23 mouse cellular contexts compared by ENCODE assay signal in genomic region chr10:39161406-39161805, GRCm38 (mm10). TPM values are rescaled to one million over a fixed set of nuclear protein-coding genes. Genes with fewer than 3 reads are reported as not detected.
"Had no signal": no experiment of that assay in that cellular context is flagged by ENCODE, and none has a peak within 500 bp of the region (broad histone marks: within the 10 kb centered on the region; RNA-seq: fewer than 3 reads in every experiment).

No protein-coding gene starts in this region.

- H3K4me1 ChIP-seq: liver, embryonic 12.5 days had no signal

- H3K9me3 ChIP-seq: limb, embryonic 12.5 days; limb, embryonic 15.5 days; liver, embryonic 12.5 days; liver, embryonic 15.5 days; midbrain, embryonic 13.5 days; neural tube, embryonic 13.5 days; stomach, embryonic 15.5 days had no signal

- DNase-seq: kidney, adult 18-20 months; kidney, adult 9 months; kidney, postnatal 14 days; kidney, postnatal 4 days; left cerebral cortex, postnatal 4 days; lung, embryonic 14.5 days; lung, postnatal 36 days; retina, postnatal 1 day; right cerebral cortex, postnatal 25 days; spleen, adult 18-20 months; thymus, postnatal 25 days had no signal

- H3K9ac ChIP-seq: limb, embryonic 12.5 days; limb, embryonic 15.5 days; liver, embryonic 12.5 days; liver, embryonic 15.5 days; lung, embryonic 14.5 days; midbrain, embryonic 13.5 days; neural tube, embryonic 13.5 days; stomach, embryonic 15.5 days had no signal

- ATAC-seq: liver, embryonic 12.5 days; lung, postnatal 0 days; midbrain, embryonic 13.5 days; midbrain, embryonic 16.5 days had no signal

- H3K27ac ChIP-seq: limb, embryonic 12.5 days; limb, embryonic 15.5 days; liver, embryonic 12.5 days; liver, embryonic 15.5 days; midbrain, embryonic 13.5 days; neural tube, embryonic 13.5 days; stomach, embryonic 15.5 days had no signal

- H3K27me3 ChIP-seq: limb, embryonic 12.5 days; limb, embryonic 15.5 days; midbrain, embryonic 13.5 days; neural tube, embryonic 13.5 days; stomach, embryonic 15.5 days had no signal

- H3K36me3 ChIP-seq: limb, embryonic 12.5 days; limb, embryonic 15.5 days; liver, embryonic 12.5 days; liver, embryonic 15.5 days; midbrain, embryonic 13.5 days; neural tube, embryonic 13.5 days; stomach, embryonic 15.5 days had no signal

- H3K4me3 ChIP-seq: limb, embryonic 12.5 days; limb, embryonic 15.5 days; liver, embryonic 12.5 days; liver, embryonic 15.5 days; midbrain, embryonic 13.5 days; myocyte; neural tube, embryonic 13.5 days; stomach, embryonic 15.5 days had no signal

- H3K4me2 ChIP-seq: limb, embryonic 12.5 days; limb, embryonic 15.5 days; liver, embryonic 12.5 days; liver, embryonic 15.5 days; lung, embryonic 14.5 days; midbrain, embryonic 13.5 days; neural tube, embryonic 13.5 days; stomach, embryonic 15.5 days had no signal

RNA-seq across cellular contexts. Expression of gene Ccn6, which starts 2.2 kb away (rescaled TPM):
- total RNA-seq: monocyte, adult 5-6 weeks; neutrophil, adult 5-6 weeks had no signal
- polyA plus RNA-seq: liver, embryonic 12.5 days; liver, embryonic 15.5 days; lung, postnatal 0 days; myocyte had no signal
